8 mouse cellular contexts compared by ENCODE assay signal in genomic region chr11:6416405-6417034, GRCm38 (mm10). TPM values are rescaled to one million over a fixed set of nuclear protein-coding genes. Genes with fewer than 3 reads are reported as not detected.
DNase-seq lines count a peak whose midpoint lies in the region; ATAC-seq and TF ChIP-seq lines count a peak whose summit lies in the region.

No protein-coding gene starts in this region.

- H3K36me3 ChIP-seq in E14TG2a.4 (ENCODE audit: insufficient read depth, low read length): peaks cover 49% of the 10 kb centered on the region
- peaks cover 29% of the 10 kb centered on the region for H3K36me3 ChIP-seq in forebrain, embryonic 13.5 days (ENCODE audit: poor library complexity, severe bottlenecking)
- H3K36me3 ChIP-seq in neural tube, embryonic 14.5 days (ENCODE audit: control insufficient read depth, insufficient read depth, low read length): peaks cover 23% of the 10 kb centered on the region

- intact Hi-C loops in heart, postnatal 10 days (cut with DNase I): no loop called here

- no peaks in the 10 kb centered on the region for H3K27me3 ChIP-seq in E14TG2a.4 (ENCODE audit: insufficient read depth, low read length)
- no peaks in the 10 kb centered on the region for H3K27me3 ChIP-seq in forebrain, embryonic 13.5 days
- no peaks in the 10 kb centered on the region for H3K27me3 ChIP-seq in neural tube, embryonic 14.5 days (ENCODE audit: control insufficient read depth, insufficient read depth, low read length)

- WGBS in forebrain, embryonic 13.5 days: 1% methylated on average over 30 of the region's 30 CpGs
- WGBS in neural tube, embryonic 14.5 days: 2% methylated on average over 30 of the region's 30 CpGs

- peaks cover 63% of the 10 kb centered on the region for H3K4me1 ChIP-seq in E14TG2a.4 (replicated peaks; ENCODE audit: low read depth, low read length)
- H3K4me1 ChIP-seq in forebrain, embryonic 13.5 days: peaks cover 30% of the 10 kb centered on the region
- H3K4me1 ChIP-seq in neural tube, embryonic 14.5 days (ENCODE audit: control insufficient read depth, insufficient read depth, low read length): peaks cover 16% of the 10 kb centered on the region

- H3K9me3 ChIP-seq in E14TG2a.4 (ENCODE audit: low read length): no peaks in the 10 kb centered on the region
- no peaks in the 10 kb centered on the region for H3K9me3 ChIP-seq in forebrain, embryonic 13.5 days (replicated peaks)
- no peaks in the 10 kb centered on the region for H3K9me3 ChIP-seq in neural tube, embryonic 14.5 days (ENCODE audit: control insufficient read depth, low read length)

- peak overlapping the region; percentile 98 for H3K4me3 ChIP-seq in E14TG2a.4 (replicated peaks; ENCODE audit: low read length)
- H3K4me3 ChIP-seq in forebrain, embryonic 13.5 days: peak overlapping the region; percentile 78
- H3K4me3 ChIP-seq in neural tube, embryonic 14.5 days (ENCODE audit: low read depth, low read length): peak overlapping the region; percentile 90

- H3K9ac ChIP-seq in forebrain, embryonic 13.5 days: peak overlapping the region; percentile 94
- peak overlapping the region; percentile 97 for H3K9ac ChIP-seq in neural tube, embryonic 14.5 days (replicated peaks; ENCODE audit: low read depth, low read length)

- no peak for TF ChIP-seq CTCF in E14TG2a.4 (conservative IDR thresholded peaks at IDR 0.05; ENCODE audit: low read length)

- DNase-seq in c-Kit-positive CD71-positive TER-119-positive erythroid progenitor cells, embryonic 14.5 days (ENCODE audit: low spot score): peak; percentile 73
- DNase-seq in heart, postnatal 10 days: peak; percentile 85 to 87
- peak; percentile 85 for DNase-seq in layer of hippocampus, adult 11-12 months (ENCODE audit: low spot score)
- DNase-seq in lung, adult 18-20 months: peak; percentile 86 to 89
- peak; percentile 82 for DNase-seq in testis, postnatal 10 days (ENCODE audit: low spot score)

- H3K27ac ChIP-seq in forebrain, embryonic 13.5 days: peak overlapping the region; percentile 95
- peak overlapping the region; percentile 97 for H3K27ac ChIP-seq in neural tube, embryonic 14.5 days (ENCODE audit: low read depth, low read length)

- peak overlapping the region; percentile 75 for H3K4me2 ChIP-seq in forebrain, embryonic 13.5 days
- peak overlapping the region; percentile 91 for H3K4me2 ChIP-seq in neural tube, embryonic 14.5 days (ENCODE audit: low read depth, low read length)

- peak; percentile 62 for ATAC-seq in forebrain, embryonic 13.5 days
- ATAC-seq in neural tube, embryonic 14.5 days (ENCODE audit: low read depth): peak; percentile 61

RNA-seq across cellular contexts. Expression of gene Ppia, which starts 1.3 kb away (rescaled TPM):
- 4,373 and 4,619 TPM in 2 replicates for polyA plus RNA-seq in forebrain, embryonic 13.5 days (2015; fragmentation: Nextera tagmentation; extraction: Ambion mirVana)
- 100 to 1,000 TPM; 943 to 992 TPM for total RNA-seq in heart, postnatal 10 days (2021)
- polyA plus RNA-seq in neural tube, embryonic 14.5 days (2014; fragmentation: Nextera tagmentation; extraction: Ambion mirVana): 4,020 and 4,257 TPM in 2 replicates

RNA-seq across cellular contexts. Expression of gene Zmiz2, which starts 27.6 kb away (rescaled TPM):
- polyA plus RNA-seq in forebrain, embryonic 13.5 days (2015; fragmentation: Nextera tagmentation; extraction: Ambion mirVana): 29.1 and 31.1 TPM in 2 replicates
- 10 to 100 TPM; 43.2 to 44.3 TPM for total RNA-seq in heart, postnatal 10 days (2021)
- 31.4 and 32.8 TPM in 2 replicates for polyA plus RNA-seq in neural tube, embryonic 14.5 days (2014; fragmentation: Nextera tagmentation; extraction: Ambion mirVana)

RNA-seq across cellular contexts. Expression of gene H2afv, which starts 27.7 kb away (rescaled TPM):
- 942 and 1,061 TPM in 2 replicates for polyA plus RNA-seq in forebrain, embryonic 13.5 days (2015; fragmentation: Nextera tagmentation; extraction: Ambion mirVana)
- 10 to 100 TPM; 73.1 to 82.9 TPM for total RNA-seq in heart, postnatal 10 days (2021)
- polyA plus RNA-seq in neural tube, embryonic 14.5 days (2014; fragmentation: Nextera tagmentation; extraction: Ambion mirVana): 188 and 234 TPM in 2 replicates

RNA-seq across cellular contexts. Expression of gene Purb, which starts 59.2 kb away (rescaled TPM):
- 13.9 and 14.8 TPM in 2 replicates for polyA plus RNA-seq in forebrain, embryonic 13.5 days (2015; fragmentation: Nextera tagmentation; extraction: Ambion mirVana)
- 10 to 100 TPM; 70.5 to 74.0 TPM for total RNA-seq in heart, postnatal 10 days (2021)
- polyA plus RNA-seq in neural tube, embryonic 14.5 days (2014; fragmentation: Nextera tagmentation; extraction: Ambion mirVana): 11.4 and 11.6 TPM in 2 replicates

Comparison
In these comparisons a context has a peak if more than half of its experiments do, and no peak if none do; other contexts are left out.
1. Peak in every context shown above with its lines: DNase-seq, ATAC-seq, H3K4me3 ChIP-seq and H3K27ac ChIP-seq.